Mouse (Mus musculus) olfactory bulb, adult 2 months (tissue): ENCODE results near the gene Rnpep.

ENCODE experiments used
- CTCF ChIP-seq: fragments of 200-500 bp; IDR thresholded peaks from 2 replicates; pipeline ENCODE4 v1.5.1; 2012; ENCODE audit warnings: low read depth, mild to moderate bottlenecking, low read length, moderate library complexity; ENCODE audit not compliant: insufficient read depth
- POLR2A ChIP-seq: fragments of 200-500 bp; IDR thresholded peaks from 2 replicates; pipeline ENCODE4 v1.6.1; 2012; ENCODE audit warnings: mild to moderate bottlenecking, low read depth, low read length, moderate library complexity; ENCODE audit not compliant: insufficient read depth

DNA sequence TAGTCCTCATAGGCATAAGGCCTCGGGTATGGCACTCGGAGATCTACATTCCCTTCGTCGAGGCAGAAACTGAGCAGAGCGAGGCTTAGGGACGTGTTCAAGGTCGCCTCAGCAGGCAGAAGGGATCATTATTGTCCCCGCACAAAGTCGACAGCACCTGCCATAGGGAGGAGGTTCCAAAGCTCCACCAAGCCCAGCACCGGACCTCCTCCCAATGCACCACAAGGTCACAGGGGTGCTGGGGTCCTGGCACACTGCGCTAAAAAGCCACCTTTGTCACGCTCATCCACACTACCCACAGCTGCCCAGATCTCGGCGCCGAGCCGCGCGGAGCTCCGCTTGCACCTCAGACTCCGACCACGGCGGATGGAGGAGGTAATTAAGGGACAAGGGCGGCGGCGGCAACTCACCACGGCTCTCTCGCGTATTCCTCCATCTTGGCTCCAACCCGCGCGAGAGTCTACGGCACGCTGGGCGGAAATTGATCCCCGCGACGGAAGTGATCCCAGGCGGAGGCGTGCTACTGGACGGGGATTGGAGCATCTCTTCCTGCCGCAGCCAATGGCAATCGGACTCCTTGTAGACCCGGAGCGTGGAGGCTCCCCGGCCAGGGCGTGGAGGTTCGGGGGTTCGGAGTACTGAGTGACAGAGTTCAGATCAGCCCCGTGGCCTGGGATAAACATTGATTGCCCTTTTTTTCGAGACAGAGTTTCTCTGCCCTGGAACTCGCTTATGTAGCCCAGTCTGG is 29.6 kb upstream of the Rnpep start, which contains the start of gene Timm17a:
- no peak for TF ChIP-seq CTCF
- TF ChIP-seq POLR2A, result peak; percentile 70; the same call in 1 of the 2 replicates
